Mouse (Mus musculus): Measurements from ENCODE around the gene Tmem247.

GRCm38 (mm10) chr17:86969582-86969981 is 52.4 kb downstream of the Tmem247 start:
- TF ChIP-seq CTCF (IDR thresholded peaks at IDR 0.05; ENCODE audit: low read depth, low read length) (no peak), GATA1 (IDR thresholded peaks at IDR 0.05; ENCODE audit: borderline replicate concordance, low read length) (no peak)
